Mouse (Mus musculus) thymus, postnatal 14 days (tissue): ENCODE data around the gene Fgfr2.

Experiments
- DNase-seq: peaks from one replicate; pipeline ENCODE4 v3.0.0; 2021

Gene Fgfr2

DNA sequence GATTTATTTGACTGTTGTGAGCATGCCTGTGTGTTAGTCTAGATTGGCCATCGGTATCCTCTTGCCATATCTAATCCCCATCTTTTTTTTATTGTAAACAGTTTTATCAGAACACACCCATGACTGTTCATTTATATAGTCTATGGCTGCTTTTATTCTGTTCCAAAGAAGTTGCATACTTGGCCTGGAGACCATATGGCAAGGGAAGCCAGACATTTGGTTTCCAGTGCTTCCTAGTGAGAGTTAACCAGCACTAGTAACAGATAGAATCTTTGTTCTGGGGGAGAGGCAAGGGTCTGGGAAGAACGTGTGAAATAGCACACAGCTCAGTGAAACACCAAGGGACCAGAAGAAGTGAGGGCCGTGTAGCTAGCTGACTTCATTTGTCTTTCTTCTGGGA is 2153.6 kb downstream of the Fgfr2 start:
- no peak for DNase-seq

GRCm38 (mm10) chr7:130969076-130969475 is 2154.1 kb downstream of the Fgfr2 start:
- DNase-seq = no peak

DNA sequence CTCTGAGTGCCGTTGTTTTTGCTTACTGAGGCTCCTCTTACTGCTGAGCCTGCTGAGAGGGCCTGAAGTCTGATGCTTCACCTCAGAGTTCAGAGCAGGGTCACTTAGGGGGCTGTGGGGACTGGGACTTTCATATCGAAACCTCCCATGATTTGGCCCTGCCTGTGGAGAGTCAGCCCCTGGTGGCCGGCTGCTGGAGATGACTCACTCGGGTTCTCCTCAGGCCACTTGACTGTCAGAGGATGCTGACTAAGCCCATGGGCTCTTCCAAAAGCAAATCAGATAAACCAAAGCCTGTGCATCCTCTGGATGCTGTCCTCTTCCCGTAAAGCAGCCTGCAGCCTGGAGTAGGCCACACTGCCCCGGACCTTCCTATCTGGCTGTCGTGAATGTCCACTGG is 2154.6 kb downstream of the Fgfr2 start:
- no peak for DNase-seq

DNA sequence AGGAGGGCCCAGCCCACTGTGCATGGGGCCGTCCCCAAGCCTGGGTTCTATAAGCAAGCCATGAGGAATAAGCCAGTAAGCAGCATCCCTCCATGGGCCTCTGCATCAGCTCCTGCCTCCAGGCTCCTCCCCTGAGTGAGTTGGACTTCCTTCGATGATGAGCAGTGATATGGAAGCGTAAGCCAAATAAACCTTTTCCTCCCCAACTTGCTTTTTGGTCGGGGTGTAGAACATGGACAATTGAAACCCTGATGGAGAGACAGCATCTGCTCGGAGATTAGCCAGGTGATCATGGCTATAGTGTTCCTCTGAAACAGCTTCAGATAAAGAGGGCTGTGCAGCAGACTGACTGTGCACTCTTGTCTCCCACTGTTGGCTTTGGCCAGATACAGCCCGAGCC is 2155.2 kb downstream of the Fgfr2 start:
- no peak for DNase-seq

DNA sequence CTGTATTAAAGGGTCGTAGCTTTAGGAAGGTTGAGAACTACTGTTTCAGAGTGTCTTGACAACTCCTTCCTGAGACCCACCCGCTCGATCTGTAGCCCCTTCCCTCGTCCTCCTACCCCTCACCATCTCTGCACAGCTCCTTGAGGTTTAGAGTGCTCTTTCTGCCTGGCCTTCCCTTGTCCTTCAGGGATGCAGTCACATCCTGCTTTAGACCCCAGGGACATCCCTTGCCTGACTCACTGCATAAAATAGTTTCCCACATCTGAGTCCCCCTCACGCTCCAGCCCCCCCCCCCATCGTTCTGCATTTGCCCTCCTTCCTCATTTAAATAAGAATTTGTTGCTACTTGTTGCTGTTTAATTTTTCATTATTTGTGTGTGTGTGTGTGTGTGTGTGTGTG is 2156.3 kb downstream of the Fgfr2 start:
- DNase-seq = no peak

- no peak for DNase-seq
Observed at GRCm38 (mm10) chr7:130966451-130966850, 2156.7 kb downstream of the Fgfr2 start.

DNA sequence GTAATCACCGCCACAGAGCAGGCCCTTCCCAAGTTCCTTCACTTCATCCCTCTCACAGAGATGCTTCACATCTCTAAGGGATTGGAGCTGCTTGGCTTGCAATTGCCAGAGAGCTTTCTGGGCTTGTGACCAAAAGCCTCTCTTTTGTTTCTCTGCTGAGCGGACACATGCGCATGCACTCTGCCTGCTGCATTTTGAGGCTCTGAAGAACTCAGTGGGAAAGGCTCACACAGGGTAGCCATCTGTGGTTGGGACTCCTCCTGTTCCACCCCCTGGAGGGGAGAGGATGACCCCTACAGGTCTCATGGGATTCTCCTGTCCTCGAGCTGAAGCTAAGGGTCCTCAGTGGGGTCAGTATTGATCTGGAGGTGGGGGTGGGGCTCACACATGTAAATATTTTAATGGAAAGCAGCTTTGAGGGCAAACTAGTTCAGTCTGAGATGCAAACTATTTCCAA is 2157.2 kb downstream of the Fgfr2 start:
- DNase-seq = no peak

DNA sequence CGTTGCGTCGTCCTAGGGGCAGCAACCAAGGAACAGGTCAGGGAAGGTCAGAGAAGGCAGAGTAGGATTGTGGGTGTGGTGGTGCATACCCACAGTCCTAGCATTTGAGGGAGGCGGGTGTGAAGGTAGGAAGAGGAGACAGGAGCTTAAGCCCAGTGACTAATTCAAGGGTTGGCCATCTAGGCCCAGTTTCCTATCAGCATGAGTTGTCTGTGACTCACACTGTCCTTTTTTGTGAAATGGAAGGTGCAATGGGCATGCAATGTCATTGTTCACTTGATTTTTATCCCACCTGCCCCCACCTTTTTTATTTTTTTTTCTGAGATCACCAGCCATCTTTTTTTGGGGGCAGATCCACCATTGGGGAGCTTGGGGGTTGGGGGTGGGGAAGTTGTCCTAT is 2157.8 kb downstream of the Fgfr2 start:
- no peak for DNase-seq

DNA sequence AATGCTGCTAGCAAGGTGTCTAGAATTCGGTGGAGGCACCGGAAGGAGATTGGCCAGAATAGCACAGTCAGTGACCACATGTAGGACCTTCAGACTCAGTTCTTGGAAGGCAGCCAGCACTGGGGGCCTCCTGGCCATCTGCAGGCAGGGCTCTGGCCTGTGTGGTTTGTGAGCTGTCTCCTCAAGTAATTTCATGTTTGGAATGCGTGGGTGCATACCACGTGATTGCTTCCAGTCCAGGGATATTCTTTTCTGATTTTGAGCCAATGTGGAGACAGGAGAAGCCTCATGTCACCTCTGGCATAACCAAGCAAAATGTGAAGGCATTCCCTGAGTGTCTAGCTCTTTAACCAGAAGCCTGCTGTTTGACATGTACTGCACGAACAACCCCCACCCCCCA is 2158.5 kb downstream of the Fgfr2 start:
- DNase-seq = no peak

DNA sequence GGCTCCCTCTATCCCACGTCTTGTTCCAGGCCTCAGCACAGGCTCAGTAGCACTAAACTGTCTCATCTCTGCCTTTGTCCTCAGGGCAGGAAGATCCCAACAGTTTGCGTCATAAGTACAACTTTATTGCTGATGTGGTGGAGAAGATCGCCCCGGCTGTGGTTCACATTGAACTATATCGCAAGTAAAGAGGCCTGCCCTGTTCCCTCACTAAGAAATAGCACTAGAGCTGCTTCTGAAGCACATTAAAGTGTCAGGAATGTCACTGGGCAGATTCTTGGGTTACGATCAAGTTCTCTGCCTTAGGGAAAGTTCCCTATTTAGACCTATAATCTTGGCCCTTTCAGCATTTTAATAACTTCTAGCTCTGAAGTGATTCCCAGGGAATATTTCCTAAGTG is 2161.7 kb downstream of the Fgfr2 start:
- DNase-seq = no peak

DNA sequence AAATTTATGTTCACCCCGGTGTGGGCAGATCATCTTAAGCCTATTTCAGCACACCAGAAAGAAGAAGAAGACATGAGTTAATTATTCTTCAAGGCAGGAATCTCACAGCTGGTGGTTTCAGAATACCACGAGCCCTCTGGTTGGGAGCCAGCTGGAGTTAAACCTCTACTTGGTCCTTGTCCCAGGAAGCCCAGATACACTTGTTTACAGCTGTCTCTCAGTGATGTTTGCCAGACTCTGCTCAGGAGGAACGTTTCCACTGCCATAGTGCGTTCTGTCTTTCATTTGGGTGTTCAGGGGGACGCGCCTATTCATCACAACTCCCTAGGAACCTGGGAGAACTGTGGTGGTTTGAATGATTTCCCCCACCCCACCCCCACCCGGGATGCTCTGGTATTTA is 2163.3 kb downstream of the Fgfr2 start:
- no peak for DNase-seq

DNA sequence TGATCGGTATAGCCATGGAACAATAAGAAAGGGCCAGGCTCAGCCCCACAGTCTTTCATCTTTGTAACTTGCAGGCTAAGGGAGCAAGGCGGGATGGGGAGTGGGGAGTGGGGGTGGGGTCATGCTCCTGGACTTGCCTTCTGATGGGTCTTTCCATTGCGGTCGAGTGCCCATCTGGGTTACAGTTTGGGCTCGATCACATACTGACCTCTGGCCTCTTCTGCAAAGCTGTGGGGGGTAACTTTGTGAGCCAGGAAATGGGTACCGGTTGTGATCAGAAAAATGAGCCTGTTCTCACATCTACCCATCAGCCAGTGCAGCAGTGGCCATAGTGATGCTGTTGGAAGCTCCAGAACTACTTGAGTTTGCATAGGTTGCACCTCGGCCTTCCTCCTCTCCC is 2164.6 kb downstream of the Fgfr2 start:
- no peak for DNase-seq

- DNase-seq = no peak
Observed at GRCm38 (mm10) chr7:130954177-130954601, 2169.0 kb downstream of the Fgfr2 start.

- no peak for DNase-seq
Observed at GRCm38 (mm10) chr7:130953376-130953775, 2169.8 kb downstream of the Fgfr2 start.

DNA sequence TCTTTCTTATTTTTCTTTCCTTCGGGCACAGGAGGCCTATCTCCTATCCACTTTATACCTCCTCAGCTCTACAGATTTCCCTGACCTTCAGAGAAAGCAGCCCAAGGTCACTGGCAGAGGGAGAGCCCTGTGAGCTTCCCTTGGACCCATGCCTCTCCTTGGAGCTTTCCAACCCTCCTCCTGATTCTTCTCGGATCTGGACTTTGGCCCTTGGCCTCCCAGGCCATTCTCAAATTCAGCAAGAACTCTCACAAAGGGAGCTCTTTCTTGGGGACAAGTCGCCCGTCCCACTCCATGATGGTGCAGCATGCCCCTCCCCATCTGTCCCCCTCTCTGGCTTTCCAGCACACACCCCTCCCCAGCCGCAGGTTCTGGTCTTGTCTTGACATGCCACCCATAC is 2172.1 kb downstream of the Fgfr2 start:
- no peak for DNase-seq

DNA sequence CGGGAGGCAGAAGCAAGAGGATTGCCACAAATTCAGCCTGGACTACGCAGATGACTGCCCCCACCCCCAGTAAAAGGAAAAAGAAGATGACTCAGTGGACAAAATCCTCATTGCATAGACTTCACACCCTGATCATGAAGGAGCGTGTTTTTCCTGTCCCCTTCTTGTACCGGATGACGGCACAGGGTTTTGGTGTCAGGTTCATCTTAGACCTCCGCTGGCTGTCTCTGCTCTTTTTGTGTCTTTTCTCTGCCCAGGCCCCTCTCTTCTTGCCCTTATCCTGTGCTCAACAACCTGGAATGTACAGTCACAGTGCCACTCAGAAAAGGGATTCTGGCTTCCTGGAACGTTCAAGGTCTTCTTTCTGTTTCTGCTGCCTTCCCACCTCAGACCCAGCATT is 2172.7 kb downstream of the Fgfr2 start:
- DNase-seq = no peak

DNA sequence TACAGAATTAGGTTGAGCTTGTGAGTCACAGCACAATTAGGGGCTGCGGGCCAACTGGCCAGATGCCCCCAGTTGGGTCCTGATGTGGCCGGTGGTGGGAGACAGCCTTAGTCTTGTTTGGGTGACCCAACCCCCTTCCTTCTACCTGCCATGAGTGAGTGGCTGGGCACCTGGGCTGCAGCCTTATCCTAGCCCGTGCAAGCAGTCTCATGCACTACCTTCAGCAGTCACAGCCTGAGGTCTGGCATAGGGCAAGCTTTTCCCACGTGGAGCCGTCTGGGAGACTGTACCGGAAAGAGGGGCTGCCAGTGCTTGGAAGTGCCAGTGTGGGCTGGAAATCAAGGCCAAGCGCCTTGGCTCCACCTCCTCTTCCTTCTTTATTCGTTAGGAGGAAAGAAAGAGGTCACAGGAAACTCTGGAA is 2173.8 kb downstream of the Fgfr2 start:
- DNase-seq = no peak

DNA sequence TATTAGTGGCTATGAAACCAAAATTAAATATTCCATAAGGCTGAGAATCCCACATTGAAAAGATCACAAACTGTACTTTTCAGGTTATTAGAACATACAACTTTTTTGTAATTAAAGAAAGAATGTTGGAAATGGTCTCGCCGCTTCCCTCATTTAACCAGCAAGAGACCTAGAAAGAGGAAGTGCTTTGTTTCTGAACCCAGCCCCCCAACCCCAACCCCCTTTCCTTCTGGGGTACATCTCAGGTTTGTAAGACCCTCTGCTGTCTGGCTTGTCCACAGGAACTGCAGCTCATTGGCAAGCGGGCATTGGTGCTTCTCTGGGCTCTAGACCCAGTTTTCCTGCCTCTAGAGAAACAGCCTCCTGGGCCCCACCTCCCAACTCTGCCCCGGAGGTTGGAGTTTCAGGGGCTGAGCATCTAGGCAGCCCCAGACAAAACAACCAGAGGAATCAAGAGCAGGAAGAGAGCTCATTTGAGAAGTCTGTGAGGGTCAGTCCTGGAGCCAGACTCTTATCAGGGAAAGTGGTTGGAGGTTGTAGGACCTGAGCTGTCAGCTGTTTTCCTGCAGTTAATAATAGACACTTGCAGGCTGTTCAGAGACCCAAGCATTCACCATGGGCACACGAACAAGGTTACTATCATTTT is 2174.5 kb downstream of the Fgfr2 start:
- DNase-seq = no peak

DNA sequence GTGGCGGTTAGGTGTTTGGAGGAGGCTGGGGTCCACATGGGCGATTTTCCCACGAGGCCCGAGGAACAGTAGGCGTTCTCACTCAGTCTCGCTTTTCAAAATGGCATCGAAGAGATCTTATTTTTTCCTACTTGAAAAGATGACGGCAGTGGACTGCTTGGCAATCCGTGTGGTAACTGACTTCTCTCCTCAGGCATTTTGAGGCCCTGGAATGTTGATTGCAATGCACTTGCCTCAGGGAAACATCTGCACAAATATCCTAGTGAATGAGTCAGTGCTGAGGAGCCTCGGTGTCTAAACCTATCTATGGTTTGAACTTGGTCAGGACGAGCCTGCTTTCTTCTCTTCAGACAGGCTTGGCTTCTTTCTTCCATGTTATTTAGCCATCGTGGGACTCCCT is 2176.8 kb downstream of the Fgfr2 start:
- no peak for DNase-seq

DNA sequence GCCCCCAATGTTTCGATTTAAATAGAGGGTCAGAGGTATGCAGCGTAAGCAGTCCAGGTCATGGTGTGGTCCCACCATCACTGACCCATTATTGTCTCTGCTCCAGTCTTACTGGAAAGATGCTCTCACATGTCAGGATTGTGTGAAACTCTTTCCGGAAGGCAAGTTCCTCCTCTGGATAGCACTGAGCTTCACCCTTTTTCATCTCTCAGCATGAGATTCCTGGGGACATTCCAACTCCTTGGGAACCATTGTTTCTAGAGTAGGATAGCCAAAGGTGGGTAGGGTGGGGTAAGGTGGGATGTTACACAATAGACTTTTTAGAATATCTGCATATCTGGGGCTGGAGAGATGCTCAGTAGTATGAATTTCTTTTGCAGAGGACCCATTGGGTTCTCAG is 2177.4 kb downstream of the Fgfr2 start:
- no peak for DNase-seq

DNA sequence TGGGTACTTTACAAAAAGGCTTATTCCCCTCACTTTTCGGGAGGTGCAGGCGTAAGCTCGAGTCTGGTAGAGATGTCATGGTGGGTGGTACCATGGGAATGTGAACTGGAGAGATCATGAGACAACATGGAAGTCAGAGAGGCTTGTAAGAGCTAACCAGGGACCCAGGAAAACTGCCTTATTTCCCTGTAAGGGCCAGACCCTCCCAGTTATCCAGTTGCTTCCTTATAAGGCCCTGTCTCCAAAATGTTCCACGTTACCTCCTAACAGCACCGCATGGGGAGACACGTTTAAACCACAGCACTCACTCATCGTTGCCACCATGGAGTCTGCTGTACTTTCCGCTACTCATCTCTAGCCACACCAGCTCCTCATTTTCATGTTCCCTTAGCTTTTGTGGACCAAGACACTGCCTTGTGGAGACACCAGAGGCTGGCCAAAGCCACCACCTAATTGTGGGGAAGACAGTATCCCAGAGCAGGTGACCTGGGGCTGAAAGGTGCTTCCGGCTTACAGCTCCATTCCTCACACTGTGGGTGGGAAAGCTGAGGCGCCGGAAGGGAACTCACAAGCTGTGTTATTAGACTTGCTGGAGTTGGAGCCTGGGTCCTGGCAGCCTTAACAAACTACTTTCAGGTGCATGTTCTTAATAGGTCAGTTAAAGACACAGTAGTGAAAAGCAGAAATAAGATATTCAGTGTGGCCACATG is 2178.2 kb downstream of the Fgfr2 start:
- no peak for DNase-seq

DNA sequence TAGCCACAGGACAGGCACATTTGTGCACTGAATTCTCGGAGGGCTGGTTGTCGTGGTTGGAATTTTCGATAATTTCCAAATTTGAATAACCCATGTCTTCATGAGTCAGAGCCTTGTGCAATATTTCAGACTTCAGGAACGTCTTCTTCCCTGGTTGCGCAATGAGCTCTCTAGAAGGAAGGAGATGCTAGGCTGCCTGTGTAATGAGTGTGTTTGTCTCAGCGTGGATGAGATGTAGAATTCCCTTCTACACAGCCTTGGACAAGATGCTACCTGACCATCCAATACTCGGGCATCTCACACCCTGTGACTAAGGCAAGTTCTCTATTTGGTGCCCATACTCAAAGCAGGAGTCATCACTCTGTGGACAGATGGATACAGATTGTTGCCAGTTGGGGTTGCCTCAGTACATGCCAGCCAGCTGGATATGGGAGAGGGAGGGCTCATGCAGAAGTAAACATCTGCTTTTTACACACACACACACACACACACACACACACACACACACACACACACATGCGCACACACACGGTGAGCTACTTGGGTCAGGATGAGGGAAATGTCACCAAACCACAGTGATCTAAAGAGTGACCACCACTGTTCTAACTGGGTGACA is 2179.8 kb downstream of the Fgfr2 start:
- no peak for DNase-seq

DNA sequence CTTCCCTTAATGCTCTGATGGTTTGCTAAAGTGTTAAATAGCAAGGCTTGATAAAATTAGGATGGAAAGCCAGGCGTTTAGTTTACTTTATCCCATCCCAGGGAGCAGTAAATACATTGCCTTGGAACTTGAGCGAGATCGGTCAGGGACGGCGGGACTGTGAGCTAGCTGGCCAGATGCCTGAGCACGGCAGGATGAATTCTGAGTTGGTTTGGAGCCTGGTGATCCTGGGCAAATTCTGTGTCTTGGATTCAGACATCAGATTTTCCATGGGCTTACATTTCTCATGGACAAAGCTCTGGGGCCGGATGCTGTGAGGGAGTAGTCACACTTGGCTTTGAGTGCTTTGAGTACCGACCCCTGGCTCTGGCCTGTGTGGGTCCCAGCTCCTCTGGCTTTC is 2182.4 kb downstream of the Fgfr2 start:
- no peak for DNase-seq

DNA sequence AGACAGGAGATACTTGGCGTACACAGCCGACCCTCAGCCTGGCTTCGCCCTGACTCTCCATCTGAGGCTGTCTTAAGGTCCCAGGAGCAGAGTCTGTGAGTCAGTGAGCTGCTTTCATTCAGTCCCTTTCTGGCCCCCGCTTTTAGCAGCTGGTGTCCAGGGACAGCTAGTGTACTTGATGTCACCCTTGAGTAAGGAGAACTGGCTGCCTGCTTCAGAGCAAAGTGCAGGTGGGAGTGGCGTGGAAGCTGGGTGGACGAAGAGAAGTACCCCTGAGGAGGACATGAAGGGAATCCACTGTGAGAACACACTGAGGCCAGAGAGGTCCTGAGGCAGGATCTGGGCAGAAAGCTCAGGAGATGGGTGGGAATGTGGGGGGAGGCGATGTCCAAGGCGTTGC is 2184.3 kb downstream of the Fgfr2 start:
- no peak for DNase-seq
